19 mouse cellular contexts compared by ENCODE assay signal in the genomic region with DNA sequence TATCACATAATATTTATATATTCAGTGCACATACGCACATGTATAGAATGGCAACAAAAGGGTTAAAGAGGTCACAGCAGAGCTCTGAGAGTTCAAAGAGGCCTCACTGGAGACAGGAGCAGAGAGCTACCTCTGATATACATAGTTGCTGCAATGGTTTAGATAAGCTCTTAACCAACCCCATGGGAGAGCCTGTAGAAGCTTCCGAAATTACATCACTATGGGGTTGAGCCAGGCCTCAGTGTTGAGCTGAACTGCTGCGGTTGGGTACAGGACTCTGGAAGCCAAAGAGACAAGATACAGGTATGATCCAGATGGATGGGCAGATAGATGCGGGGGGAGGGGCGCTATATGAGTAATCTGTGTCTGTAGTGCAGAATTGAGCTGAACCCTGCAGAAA. TPM values are rescaled to one million over a fixed set of nuclear protein-coding genes. Genes with fewer than 3 reads are reported as not detected.
DNase-seq lines count a peak whose midpoint lies in the region; ATAC-seq lines count a peak whose summit lies in the region.
"Had no signal": no experiment of that assay in that cellular context is flagged by ENCODE, and none has a peak within 500 bp of the region (broad histone marks: within the 10 kb centered on the region; RNA-seq: fewer than 3 reads in every experiment).

No protein-coding gene starts in this region.

- no peak for DNase-seq in lung, adult 18-20 months
- DNase-seq in liver, embryonic 13.5 days = peak; percentile 75
- DNase-seq in gastrocnemius, postnatal 4 days (ENCODE audit: low spot score in 2 of 2) = no peak
- DNase-seq in kidney, adult 18-20 months = no peak
- DNase-seq: cerebellum, adult 11 months; cerebellum, postnatal 36 days; gastrocnemius, postnatal 10 days; kidney, adult 9 months; thymus, postnatal 25 days had no signal

- peaks cover 12% of the 10 kb centered on the region for H3K27me3 ChIP-seq in erythroblast, embryonic 14.5 days (ENCODE audit: control insufficient read depth)
- no peaks in the 10 kb centered on the region for H3K27me3 ChIP-seq in lung, embryonic 15.5 days
- H3K27me3 ChIP-seq in liver, embryonic 13.5 days = peaks cover 13% of the 10 kb centered on the region
- no peaks in the 10 kb centered on the region for H3K27me3 ChIP-seq in stomach, embryonic 16.5 days (ENCODE audit: control insufficient read depth, insufficient read depth, low read length)
- H3K27me3 ChIP-seq: embryonic facial prominence, embryonic 12.5 days had no signal

- no peak overlapping the region for H3K9ac ChIP-seq in lung, embryonic 15.5 days
- peak overlapping the region; percentile 69 for H3K9ac ChIP-seq in liver, embryonic 13.5 days
- H3K9ac ChIP-seq in stomach, embryonic 16.5 days (ENCODE audit: low read length) = no peak overlapping the region
- H3K9ac ChIP-seq: embryonic facial prominence, embryonic 12.5 days had no signal

- ATAC-seq in erythroblast, adult 5-6 weeks (replicated peaks; ENCODE audit: low FRiP score, poor library complexity, severe bottlenecking) = no peak
- ATAC-seq in lung, embryonic 15.5 days (ENCODE audit: borderline replicate concordance, extremely low read depth, low FRiP score, low TSS enrichment) = peak; percentile 47; the same call in 1 of the 2 replicates
- peak; percentile 93 for ATAC-seq in liver, embryonic 13.5 days (ENCODE audit: low read depth)
- peak; percentile 51; the same call in 1 of the 2 replicates for ATAC-seq in stomach, embryonic 16.5 days (ENCODE audit: insufficient read depth, low FRiP score)
- ATAC-seq: CD4-positive, CD25-positive, alpha-beta regulatory T cell, adult 4 months; hindbrain, postnatal 0 days had no signal

- H3K4me2 ChIP-seq in lung, embryonic 15.5 days = no peak overlapping the region
- H3K4me2 ChIP-seq in liver, embryonic 13.5 days = peak overlapping the region; percentile 66
- no peak overlapping the region for H3K4me2 ChIP-seq in stomach, embryonic 16.5 days (ENCODE audit: low read depth, low read length)
- H3K4me2 ChIP-seq: embryonic facial prominence, embryonic 12.5 days had no signal

- 85% methylated on average over 5 of the region's 5 CpGs for WGBS in lung, embryonic 15.5 days
- WGBS in liver, embryonic 13.5 days (ENCODE audit: insufficient replicate concordance) = 28% methylated on average over 5 of the region's 5 CpGs
- 79% methylated on average over 5 of the region's 5 CpGs for WGBS in stomach, embryonic 16.5 days

- H3K4me1 ChIP-seq in erythroblast, embryonic 14.5 days (ENCODE audit: control insufficient read depth) = peaks cover 71% of the 10 kb centered on the region
- H3K4me1 ChIP-seq in lung, embryonic 15.5 days = 0 out of 2 replicates have a peak, but pooled peaks cover 3% of the 10 kb centered on the region
- H3K4me1 ChIP-seq in liver, embryonic 13.5 days (replicated peaks) = peaks cover 72% of the 10 kb centered on the region
- no peaks in the 10 kb centered on the region; the same call in 1 of the 2 replicates for H3K4me1 ChIP-seq in stomach, embryonic 16.5 days (ENCODE audit: control insufficient read depth, insufficient read depth, low read length)
- H3K4me1 ChIP-seq: embryonic facial prominence, embryonic 12.5 days had no signal

- H3K27ac ChIP-seq in lung, embryonic 15.5 days = no peak overlapping the region
- peak overlapping the region; percentile 88 for H3K27ac ChIP-seq in liver, embryonic 13.5 days
- no peak overlapping the region for H3K27ac ChIP-seq in stomach, embryonic 16.5 days (ENCODE audit: low read length)
- H3K27ac ChIP-seq: embryonic facial prominence, embryonic 12.5 days; hindbrain, postnatal 0 days; limb, embryonic 10.5 days had no signal

- peaks cover under 1% of the 10 kb centered on the region; the same call in 1 of the 2 replicates for H3K36me3 ChIP-seq in erythroblast, embryonic 14.5 days (ENCODE audit: control insufficient read depth)
- H3K36me3 ChIP-seq in lung, embryonic 15.5 days = no peaks in the 10 kb centered on the region
- no peaks in the 10 kb centered on the region for H3K36me3 ChIP-seq in liver, embryonic 13.5 days
- no peaks in the 10 kb centered on the region for H3K36me3 ChIP-seq in stomach, embryonic 16.5 days (ENCODE audit: control insufficient read depth, insufficient read depth, low read length)
- H3K36me3 ChIP-seq: embryonic facial prominence, embryonic 12.5 days; limb, embryonic 10.5 days had no signal

- H3K9me3 ChIP-seq in erythroblast, embryonic 14.5 days (ENCODE audit: control insufficient read depth, low read length) = no peaks in the 10 kb centered on the region
- H3K9me3 ChIP-seq in lung, embryonic 15.5 days = no peaks in the 10 kb centered on the region
- H3K9me3 ChIP-seq in liver, embryonic 13.5 days (replicated peaks) = no peaks in the 10 kb centered on the region
- H3K9me3 ChIP-seq in stomach, embryonic 16.5 days (replicated peaks; ENCODE audit: control insufficient read depth, low read length) = no peaks in the 10 kb centered on the region
- H3K9me3 ChIP-seq: embryonic facial prominence, embryonic 12.5 days; limb, embryonic 10.5 days had no signal

- H3K4me3 ChIP-seq in erythroblast, embryonic 14.5 days (replicated peaks) = peak overlapping the region; percentile 62
- H3K4me3 ChIP-seq in lung, embryonic 15.5 days = no peak overlapping the region
- peak overlapping the region; percentile 51 for H3K4me3 ChIP-seq in liver, embryonic 13.5 days (replicated peaks)
- no peak overlapping the region for H3K4me3 ChIP-seq in stomach, embryonic 16.5 days (replicated peaks; ENCODE audit: low read length)
- H3K4me3 ChIP-seq: embryonic facial prominence, embryonic 12.5 days; limb, embryonic 10.5 days had no signal

RNA-seq across cellular contexts. Expression of a gene that starts 8.1 kb away (rescaled TPM):
- polyA plus RNA-seq in erythroblast, embryonic 14.5 days (2012) = 0.02 TPM in 1 of 2 replicates, not detected in the other
- total RNA-seq in erythroblast, adult 5-6 weeks (2015; ENCODE audit: low replicate concordance) = not detected in 2 replicates
- total RNA-seq in erythroblast, adult 5-6 weeks (2017; ENCODE audit: low replicate concordance) = not detected in 2 replicates
- 0.78 and 0.89 TPM in 2 replicates for polyA plus RNA-seq in lung, embryonic 15.5 days (2015; fragmentation: Nextera tagmentation; extraction: Ambion mirVana)
- 0.06 TPM in 2 replicates for polyA plus RNA-seq in liver, embryonic 13.5 days (2015; fragmentation: Nextera tagmentation; extraction: Ambion mirVana)
- polyA plus RNA-seq in stomach, embryonic 16.5 days (2015; fragmentation: Nextera tagmentation; extraction: Ambion mirVana) = 4.2 and 4.5 TPM in 2 replicates
- under 1 TPM in 1 of 2 experiments, not detected in 1; 0.10 TPM for total RNA-seq in gastrocnemius, postnatal 4 days (2021)
- total RNA-seq: hematopoietic stem cell, adult 5-6 weeks; megakaryocyte, adult 5-6 weeks had no signal
- polyA plus RNA-seq: CD4-positive, CD25-positive, alpha-beta regulatory T cell, adult 4 months had no signal

Comparison
In these comparisons a context has a peak if more than half of its experiments do, and no peak if none do; other contexts are left out.
1. H3K4me3 ChIP-seq: peak in erythroblast, embryonic 14.5 days (single experiment) and liver, embryonic 13.5 days (single experiment); none in lung, embryonic 15.5 days (single experiment) and stomach, embryonic 16.5 days (single experiment).